Mouse (Mus musculus): ENCODE measurements around the gene Olfr1505. TPM values are rescaled to one million over a fixed set of nuclear protein-coding genes. Genes with fewer than 3 reads are reported as not detected.

Gene Olfr1505
- not detected for total RNA-seq (2021)

GRCm38 (mm10) chr19:13913230-13913629 is at the start of gene Olfr1505:
Gene Olfr1505, plus strand, starts transcription at chr19:13913530.
- no peak for DNase-seq (ENCODE audit: extremely low spot score in 1 of 2, low spot score in 2 of 2)
- intact Hi-C loops (cut with DNase I), result no loop called here

DNA sequence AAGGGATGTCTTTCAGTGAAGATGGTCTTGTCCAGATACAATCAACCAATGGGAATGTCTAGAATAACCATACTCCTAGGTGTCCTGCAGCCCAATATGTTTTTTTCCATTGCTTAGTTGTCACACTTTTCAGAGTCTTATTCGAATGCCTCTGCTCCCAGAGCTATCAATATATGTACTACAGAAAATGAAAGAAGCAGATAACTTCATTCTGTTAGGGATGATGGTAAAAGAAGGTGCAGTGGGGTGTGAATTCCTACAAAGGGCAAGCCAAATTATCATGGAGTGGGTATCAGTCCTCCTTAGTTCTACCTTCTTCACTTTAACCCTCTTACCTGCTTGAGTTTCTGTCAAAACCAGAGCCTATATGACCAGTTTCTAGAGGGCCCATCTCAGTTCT is 15.5 kb upstream of the Olfr1505 start, which contains the start of gene Olfr1504:
Gene Olfr1504 (minus strand): TSS at position 101 of the 400 bp plus-strand sequence.
- DNase-seq (ENCODE audit: extremely low spot score in 1 of 2, low spot score in 2 of 2), result no peak
- intact Hi-C loops (cut with DNase I), result no loop called here

Other genes starting within 250 kb of the Olfr1505 start
- not detected for gene Olfr1491, start 216.3 kb upstream of the Olfr1505 start, total RNA-seq (2021)
- not detected for gene Olfr1493-ps1, start 190.3 kb upstream of the Olfr1505 start, total RNA-seq (2021)
- not detected for gene Olfr1494, start 173.8 kb upstream of the Olfr1505 start, total RNA-seq (2021)
- not detected for gene Olfr1495, start 148.9 kb upstream of the Olfr1505 start, total RNA-seq (2021)
- not detected for gene Olfr1496, start 135.7 kb upstream of the Olfr1505 start, total RNA-seq (2021)
- not detected for gene Olfr1497, start 115.3 kb upstream of the Olfr1505 start, total RNA-seq (2021)
- not detected for gene Olfr1499, start 94.1 kb upstream of the Olfr1505 start, total RNA-seq (2021)
- gene Olfr1500, start 83.0 kb upstream of the Olfr1505 start, total RNA-seq (2021), result not detected
- not detected for gene Olfr1501, start 62.8 kb upstream of the Olfr1505 start, total RNA-seq (2021)
- gene Olfr1502, start 51.7 kb upstream of the Olfr1505 start, total RNA-seq (2021), result not detected
- not detected for gene Olfr1504, start 15.6 kb upstream of the Olfr1505 start, total RNA-seq (2021)